Mouse (Mus musculus): Measurements from ENCODE around the gene Rasal2.

DNA sequence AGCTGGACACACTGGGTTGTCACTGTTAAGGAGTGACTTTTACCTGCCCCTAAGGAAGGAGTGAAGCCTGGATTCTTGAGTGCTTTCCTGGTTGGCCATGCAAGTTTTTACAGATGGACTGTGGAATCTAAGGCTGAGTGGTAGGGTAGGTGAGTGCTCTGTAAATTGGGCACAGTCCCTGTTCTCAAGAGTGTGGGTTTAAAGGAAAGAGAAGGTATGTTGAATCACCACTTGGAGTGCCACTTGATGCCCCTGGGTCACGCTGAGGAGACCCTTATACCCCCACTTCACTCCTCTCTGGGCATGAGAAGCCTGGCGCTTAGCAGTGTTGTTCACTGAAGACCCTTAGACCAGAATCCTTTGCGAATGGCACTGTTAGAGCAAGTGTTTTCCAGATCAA lies 295.0 kb downstream of the Rasal2 start:
- TF ChIP-seq CTCF (IDR thresholded peaks at IDR 0.05; ENCODE audit: borderline replicate concordance, extremely low read depth, insufficient read depth, insufficient read length) (no peak), POLR2A (IDR thresholded peaks at IDR 0.05; ENCODE audit: borderline replicate concordance, extremely low read depth, insufficient read depth, insufficient read length, poor library complexity, severe bottlenecking) (no peak)
